Mouse (Mus musculus): Measurements from ENCODE around the gene Tbkbp1. TPM values are rescaled to one million over a fixed set of nuclear protein-coding genes. Genes with fewer than 3 reads are reported as not detected.
A peak's percentile ranks its signal among the peaks of the same experiment; 100 is the strongest.
"Not testable (repeated sequence)": the region's sequence is repeated elsewhere in the genome, so short reads cannot be mapped to it uniquely, and the experiment has no call there.

Gene Tbkbp1
- polyA plus RNA-seq, 2 experiments = 9.7 to 62.2 TPM

- DNase-seq (ENCODE audit: low spot score) = no peak
- Histone ChIP-seq H3K4me1 (ENCODE audit: control insufficient read depth, insufficient read depth, low read length) (peaks cover 6% of the 10 kb centered on the region), H3K4me2 (replicated peaks; ENCODE audit: low read depth, low read length, severe bottlenecking) (no peak overlapping the region), H3K9ac (ENCODE audit: low read depth, low read length, severe bottlenecking) (no peak overlapping the region), H3K27ac (replicated peaks; ENCODE audit: low read depth, low read length) (no peak overlapping the region), H3K9me3 (ENCODE audit: control insufficient read depth, low read length) (no peaks in the 10 kb centered on the region), H3K4me3 (replicated peaks; ENCODE audit: low read length) (no peak overlapping the region), H3K27me3 (ENCODE audit: control insufficient read depth, insufficient read depth, low read length) (no peaks in the 10 kb centered on the region), H3K36me3 (ENCODE audit: control insufficient read depth, insufficient read depth, low read length) (0 out of 2 replicates have a peak, but pooled peaks cover 5% of the 10 kb centered on the region)
- 79% methylated on average over 6 of the region's 6 CpGs for WGBS
- ATAC-seq (ENCODE audit: low FRiP score, low read depth) = no peak
- TF ChIP-seq POLR2A (IDR thresholded peaks at IDR 0.05; ENCODE audit: borderline replicate concordance, extremely low read depth, insufficient read depth, insufficient read length) = no peak
These were observed 40.8 kb upstream of the Tbkbp1 start for GRCm38 (mm10) chr11:97191915-97192620.

GRCm38 (mm10) chr11:97190992-97191391 is 39.7 kb upstream of the Tbkbp1 start:
- peaks cover 10% of the 10 kb centered on the region for H3K4me1 ChIP-seq (ENCODE audit: control insufficient read depth, insufficient read depth, low read length)
- no peak overlapping the region for H3K4me2 ChIP-seq (replicated peaks; ENCODE audit: low read depth, low read length, severe bottlenecking)
- H3K9ac ChIP-seq (ENCODE audit: low read depth, low read length, severe bottlenecking) = no peak overlapping the region
- 84% methylated on average over 6 of the region's 6 CpGs for WGBS
- no peak overlapping the region for H3K4me3 ChIP-seq (replicated peaks; ENCODE audit: low read length)
- ATAC-seq (ENCODE audit: low FRiP score, low read depth) = no peak
- no peaks in the 10 kb centered on the region for H3K27me3 ChIP-seq (ENCODE audit: control insufficient read depth, insufficient read depth, low read length)
- no peak for DNase-seq (ENCODE audit: low spot score)
- H3K9me3 ChIP-seq (ENCODE audit: control insufficient read depth, low read length) = no peaks in the 10 kb centered on the region
- peaks cover 6% of the 10 kb centered on the region; the same call in 1 of the 2 replicates for H3K36me3 ChIP-seq (ENCODE audit: control insufficient read depth, insufficient read depth, low read length)
- no peak for TF ChIP-seq POLR2A (IDR thresholded peaks at IDR 0.05; ENCODE audit: borderline replicate concordance, extremely low read depth, insufficient read depth, insufficient read length)
- H3K27ac ChIP-seq (replicated peaks; ENCODE audit: low read depth, low read length) = no peak overlapping the region

- not testable (repeated sequence) for H3K27me3 ChIP-seq (ENCODE audit: control insufficient read depth, insufficient read depth, low read length); ATAC-seq (ENCODE audit: low FRiP score, low read depth); H3K4me3 ChIP-seq (replicated peaks; ENCODE audit: low read length); H3K9me3 ChIP-seq (ENCODE audit: control insufficient read depth, low read length); H3K27ac ChIP-seq (replicated peaks; ENCODE audit: low read depth, low read length); DNase-seq (ENCODE audit: low spot score); H3K9ac ChIP-seq (ENCODE audit: low read depth, low read length, severe bottlenecking)
- Histone ChIP-seq H3K4me2 (replicated peaks; ENCODE audit: low read depth, low read length, severe bottlenecking) (0 out of 2 replicates have a peak overlapping the region, but pooled peaks have one; percentile 83), H3K4me1 (ENCODE audit: control insufficient read depth, insufficient read depth, low read length) (peaks cover 12% of the 10 kb centered on the region), H3K36me3 (ENCODE audit: control insufficient read depth, insufficient read depth, low read length) (peaks cover 18% of the 10 kb centered on the region)
- 92% methylated on average over 6 of the region's 6 CpGs for WGBS
These were observed 38.4 kb upstream of the Tbkbp1 start for GRCm38 (mm10) chr11:97189645-97190044.

- Histone ChIP-seq H3K9me3 (ENCODE audit: control insufficient read depth, low read length) (no peaks in the 10 kb centered on the region), H3K4me1 (ENCODE audit: control insufficient read depth, insufficient read depth, low read length) (peaks cover 12% of the 10 kb centered on the region), H3K27ac (replicated peaks; ENCODE audit: low read depth, low read length) (no peak overlapping the region), H3K4me2 (replicated peaks; ENCODE audit: low read depth, low read length, severe bottlenecking) (peak overlapping the region; percentile 83), H3K27me3 (ENCODE audit: control insufficient read depth, insufficient read depth, low read length) (no peaks in the 10 kb centered on the region), H3K36me3 (ENCODE audit: control insufficient read depth, insufficient read depth, low read length) (peaks cover 22% of the 10 kb centered on the region), H3K9ac (ENCODE audit: low read depth, low read length, severe bottlenecking) (no peak overlapping the region), H3K4me3 (replicated peaks; ENCODE audit: low read length) (peak overlapping the region; percentile 89)
- TF ChIP-seq POLR2A (IDR thresholded peaks at IDR 0.05; ENCODE audit: borderline replicate concordance, extremely low read depth, insufficient read depth, insufficient read length) = no peak
- no peak for ATAC-seq (ENCODE audit: low FRiP score, low read depth)
- DNase-seq (ENCODE audit: low spot score) = no peak
- 39% methylated on average over 3 of the region's 3 CpGs for WGBS
These were observed 37.9 kb upstream of the Tbkbp1 start for GRCm38 (mm10) chr11:97189231-97189630.

DNA sequence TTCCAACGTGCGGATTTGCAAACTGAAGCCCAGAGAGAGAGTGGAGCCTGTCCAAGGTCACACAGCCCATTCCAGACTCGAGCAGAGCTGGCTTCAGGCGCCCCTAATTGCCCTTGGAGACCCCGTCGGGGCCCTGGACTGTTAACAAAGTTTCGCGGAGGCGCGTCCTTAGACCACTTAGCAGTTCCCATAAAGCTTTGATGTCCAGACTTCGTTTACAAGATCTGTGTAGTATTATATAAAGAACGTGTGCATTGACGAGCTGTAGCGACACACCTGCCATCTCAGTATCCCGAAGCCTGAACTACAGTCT is 37.3 kb upstream of the Tbkbp1 start:
- WGBS = 2% methylated on average over 15 of the region's 15 CpGs
- peak overlapping the region; percentile 89 for H3K4me3 ChIP-seq (replicated peaks; ENCODE audit: low read length)
- peaks cover 28% of the 10 kb centered on the region for H3K36me3 ChIP-seq (ENCODE audit: control insufficient read depth, insufficient read depth, low read length)
- DNase-seq (ENCODE audit: low spot score) (no peak), ATAC-seq (ENCODE audit: low FRiP score, low read depth) (no peak)
- no peaks in the 10 kb centered on the region for H3K27me3 ChIP-seq (ENCODE audit: control insufficient read depth, insufficient read depth, low read length)
- H3K27ac ChIP-seq (replicated peaks; ENCODE audit: low read depth, low read length) = peak overlapping the region; percentile 84
- peak overlapping the region; percentile 83 for H3K4me2 ChIP-seq (replicated peaks; ENCODE audit: low read depth, low read length, severe bottlenecking)
- no peaks in the 10 kb centered on the region for H3K9me3 ChIP-seq (ENCODE audit: control insufficient read depth, low read length)
- H3K4me1 ChIP-seq (ENCODE audit: control insufficient read depth, insufficient read depth, low read length) = peaks cover 12% of the 10 kb centered on the region
- no peak for TF ChIP-seq POLR2A (IDR thresholded peaks at IDR 0.05; ENCODE audit: borderline replicate concordance, extremely low read depth, insufficient read depth, insufficient read length)
- H3K9ac ChIP-seq (ENCODE audit: low read depth, low read length, severe bottlenecking) = peak overlapping the region; percentile 66

All from limb, embryonic 14.5 days (tissue).